Mouse (Mus musculus) left cerebral cortex, adult 6 months (tissue): Measurements from ENCODE around the gene Srsf9. TPM values are rescaled to one million over a fixed set of nuclear protein-coding genes. Genes with fewer than 3 reads are reported as not detected.

Experiments used
- long read RNA-seq, 2 experiments: library from polyadenylated mRNA; unstranded; transcript quantifications; one replicate each; pipeline ENCODE4 v2.0.0; 2019 to 2020
- polyA plus RNA-seq: library from polyadenylated mRNA; unstranded; fragments of <200 nt; fragmentation: Nextera tagmentation; gene quantifications from 2 replicates; pipeline ENCODE4 v1.2.3, GENCODE M21; 2021

Srsf9 gene
- polyA plus RNA-seq, result 32.5 and 32.9 TPM in 2 replicates
- long read RNA-seq, experiment 1, transcript Srsf9-205 (6 exons, 1,392 nt), result major isoform, 11 of 59 reads
- long read RNA-seq, experiment 1, transcript Srsf9-201 (4 exons, 1,162 nt), result minor isoform, 7 of 59 reads
- long read RNA-seq, experiment 1, partial matches to known transcripts, result 10 of 59 reads
- long read RNA-seq, experiment 1, other reads (novel, unspliced or antisense), result 31 of 59 reads
- long read RNA-seq, experiment 2, transcript Srsf9-205 (6 exons, 1,392 nt), result major isoform, 12 of 38 reads
- long read RNA-seq, experiment 2, partial matches to known transcripts, result 17 of 38 reads
- long read RNA-seq, experiment 2, other reads (novel, unspliced or antisense), result 6 of 38 reads

DNA sequence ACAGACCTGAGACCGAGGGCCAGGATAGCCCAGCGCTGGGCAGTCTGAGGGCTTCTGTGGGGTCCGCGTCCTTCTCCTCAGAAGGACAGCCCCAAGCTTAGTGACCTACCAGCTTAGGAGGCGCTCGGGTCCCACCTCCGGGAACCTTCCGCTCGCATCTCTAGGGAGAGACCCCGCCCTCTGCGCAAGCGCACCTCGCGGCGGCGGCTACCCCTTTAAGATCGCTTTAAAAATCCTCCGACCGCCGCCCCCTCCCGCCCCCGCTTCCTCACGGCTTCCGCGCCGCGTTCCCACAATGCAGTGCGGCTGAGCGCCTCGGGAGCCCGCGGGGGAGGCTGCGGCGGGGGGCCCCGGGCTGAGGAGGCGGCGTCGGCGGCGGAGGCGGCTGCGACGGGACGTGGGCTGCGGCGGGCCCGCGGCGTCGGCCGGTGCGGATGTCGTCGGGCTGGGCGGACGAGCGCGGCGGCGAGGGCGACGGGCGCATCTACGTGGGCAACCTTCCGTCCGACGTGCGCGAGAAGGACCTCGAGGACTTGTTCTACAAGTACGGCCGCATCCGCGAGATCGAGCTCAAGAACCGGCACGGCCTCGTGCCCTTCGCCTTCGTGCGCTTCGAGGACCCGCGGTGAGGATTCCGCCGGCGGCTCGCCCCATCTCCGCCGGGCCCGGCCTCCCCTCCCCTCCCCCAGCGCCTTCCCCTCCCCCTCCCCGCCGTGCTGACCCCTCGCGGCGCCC is at the start of gene Srsf9:
Gene Srsf9 (plus strand): TSS at position 303 of the 735 bp plus-strand sequence.

GRCm38 (mm10) chr5:115279226-115280049 is 47.5 kb upstream of the Srsf9 start, which contains the start of gene Coq5:
TSS of gene Coq5 (plus strand) at chr5:115279666.

DNA sequence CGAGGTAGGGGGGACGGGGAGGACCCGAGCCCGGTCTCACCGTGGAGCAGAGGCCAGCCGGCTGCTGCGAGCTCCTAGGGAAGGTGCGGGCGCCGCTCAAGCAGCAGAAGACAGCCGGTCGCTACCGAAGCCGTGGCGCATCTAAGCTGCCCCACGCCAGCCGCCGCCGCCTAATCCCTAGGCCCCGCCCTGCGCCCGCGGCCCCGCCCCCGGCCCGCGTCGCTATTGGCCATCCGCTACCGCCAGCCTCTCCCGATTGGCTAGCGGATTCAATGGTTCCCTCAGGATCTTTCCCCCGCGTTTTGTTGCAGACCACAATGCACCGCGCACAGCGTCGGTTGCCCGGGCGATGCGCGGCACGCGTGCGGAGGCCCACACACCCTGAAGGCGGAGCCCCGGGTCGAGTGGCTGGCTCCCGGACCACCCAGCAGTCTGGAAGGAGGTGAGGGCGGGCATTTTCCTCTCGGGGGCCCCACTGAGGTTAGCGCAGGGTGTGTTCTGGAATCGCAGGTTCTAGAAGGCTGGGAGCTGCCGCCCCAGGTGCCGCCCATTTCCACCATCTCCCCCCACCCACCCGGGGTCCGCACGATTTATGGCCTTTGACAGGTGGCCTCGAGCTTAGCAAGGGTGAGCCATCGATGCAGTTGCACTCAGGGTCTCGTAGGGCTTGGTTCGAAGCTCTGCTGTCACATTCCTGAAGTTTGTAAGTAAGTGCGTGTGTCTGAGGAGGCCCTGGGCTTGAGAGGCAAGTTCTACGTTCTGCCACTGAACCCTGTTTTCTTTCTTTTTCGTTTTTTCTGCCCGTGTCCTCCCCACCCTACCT is 26.0 kb upstream of the Srsf9 start, which contains the start of gene Dynll1:
Gene Dynll1 (minus strand): TSS at position 208 of the 823 bp plus-strand sequence.

DNA sequence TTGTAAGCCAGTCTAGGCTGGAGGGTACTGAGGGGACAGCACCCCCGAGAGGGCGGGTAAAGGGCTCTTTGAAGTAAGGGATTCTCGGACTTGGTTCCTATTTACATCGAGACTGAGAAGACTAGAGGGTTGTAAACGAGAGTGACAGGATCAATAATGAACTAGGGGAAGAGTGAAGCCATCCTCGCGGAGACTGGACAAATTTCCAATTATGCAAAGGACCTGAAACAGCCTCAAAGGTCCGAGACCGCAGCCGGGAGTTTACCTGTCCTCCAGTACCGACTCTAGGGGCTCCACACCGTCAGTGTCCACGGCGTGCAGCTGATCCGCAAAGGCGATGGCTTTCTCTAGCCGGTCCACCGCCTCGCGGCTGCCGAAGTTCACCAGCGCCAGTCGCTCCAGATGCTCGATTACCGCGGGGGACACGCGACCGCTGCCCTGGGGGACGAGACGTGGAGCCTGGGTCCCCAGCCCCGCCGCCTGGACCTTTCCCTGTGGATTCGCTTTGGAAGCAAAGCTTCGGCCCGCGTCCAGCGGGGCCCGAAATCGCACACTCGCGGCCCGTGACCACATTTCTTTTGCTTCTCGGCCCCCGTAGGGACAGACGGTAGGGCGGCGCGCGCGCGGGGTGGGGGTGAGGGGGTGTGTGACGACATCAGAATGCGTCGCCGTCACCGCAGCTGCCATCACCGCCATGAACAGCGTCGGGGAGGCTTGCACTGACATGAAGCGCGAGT is 13.8 kb downstream of the Srsf9 start, which contains the start of the genes Gatc and Triap1:
Gene Gatc (minus strand): TSS at position 602 of the 737 bp plus-strand sequence.
Gene Triap1 (plus strand): TSS at position 649 of the 737 bp plus-strand sequence.

GRCm38 (mm10) chr5:115348546-115349224 is 21.7 kb downstream of the Srsf9 start, which contains the start of gene Cox6a1:
TSS of gene Cox6a1 (minus strand) at chr5:115348981.

Other genes starting within 250 kb of the Srsf9 start
- gene Gm10401, start 228.9 kb upstream of the Srsf9 start, polyA plus RNA-seq, result 8.4 and 17.3 TPM in 2 replicates
- gene Acads, start 207.8 kb upstream of the Srsf9 start, polyA plus RNA-seq, result 3.7 and 6.1 TPM in 2 replicates
- gene Unc119b, start 192.2 kb upstream of the Srsf9 start, polyA plus RNA-seq, result 12.8 and 14.9 TPM in 2 replicates
- gene Mlec, start 169.0 kb upstream of the Srsf9 start, polyA plus RNA-seq, result 16.4 and 23.1 TPM in 2 replicates
- gene Cabp1, start 132.8 kb upstream of the Srsf9 start, polyA plus RNA-seq, result 22.4 and 33.5 TPM in 2 replicates
- 299 and 371 TPM in 2 replicates for gene Pop5, start 91.3 kb upstream of the Srsf9 start, polyA plus RNA-seq
- 40.8 and 113 TPM in 2 replicates for gene Rnf10, start 54.3 kb upstream of the Srsf9 start, polyA plus RNA-seq
- 60.9 and 61.8 TPM in 2 replicates for gene Coq5, start 47.5 kb upstream of the Srsf9 start, polyA plus RNA-seq
- 244 and 368 TPM in 2 replicates for gene Dynll1, start 26.2 kb upstream of the Srsf9 start, polyA plus RNA-seq
- 18.1 and 25.7 TPM in 2 replicates for gene Gatc, start 14.0 kb downstream of the Srsf9 start, polyA plus RNA-seq
- 44.5 and 49.4 TPM in 2 replicates for gene Triap1, start 14.0 kb downstream of the Srsf9 start, polyA plus RNA-seq
- gene Cox6a1, start 21.8 kb downstream of the Srsf9 start, polyA plus RNA-seq, result 2,696 and 2,945 TPM in 2 replicates
- 4.7 and 17.8 TPM in 2 replicates for gene Msi1, start 102.4 kb downstream of the Srsf9 start, polyA plus RNA-seq
- gene Pla2g1b, start 139.1 kb downstream of the Srsf9 start, polyA plus RNA-seq, result not detected in 2 replicates
- gene Sirt4, start 157.5 kb downstream of the Srsf9 start, polyA plus RNA-seq, result 6.8 and 8.8 TPM in 2 replicates
- gene Pxn, start 179.5 kb downstream of the Srsf9 start, polyA plus RNA-seq, result 3.8 and 8.2 TPM in 2 replicates
- 640 and 793 TPM in 2 replicates for gene Rplp0, start 232.3 kb downstream of the Srsf9 start, polyA plus RNA-seq
- gene Gcn1l1, start 238.1 kb downstream of the Srsf9 start, polyA plus RNA-seq, result 15.5 and 19.1 TPM in 2 replicates